Mouse (Mus musculus) left cerebral cortex, postnatal 10 days (tissue): Measurements from ENCODE around the gene Hist1h2ab. TPM values are rescaled to one million over a fixed set of nuclear protein-coding genes. Genes with fewer than 3 reads are reported as not detected.

Source experiments
- DNase-seq, 2 experiments: peaks; one replicate each; pipeline ENCODE4 v3.0.0; 2021 to 2022; ENCODE audit warnings: low spot score in 2 of 2, mixed read lengths in 1 of 2; ENCODE audit errors: extremely low spot score in 1 of 2
- intact Hi-C: fragments of 180-260 bp; cut with DNase I; formaldehyde crosslinking; loops from one replicate; pipeline ENCODE4 v1.15.1; 2025
- total RNA-seq, 2 experiments: library from RNA; stranded (reverse); gene quantifications; 2 replicates each; pipeline ENCODE4 v1.2.3; 2021

Gene Hist1h2ab
- total RNA-seq, 2 experiments from 2014 or later, result 43.9 to 44.2 TPM

- no peak for DNase-seq
- intact Hi-C loops, result no loop called here
Measured at GRCm38 (mm10) chr13:23747081-23747891, 3.6 kb upstream of the Hist1h2ab start.

GRCm38 (mm10) chr13:23747892-23748288, 3.0 kb upstream of the Hist1h2ab start:
- no peak for DNase-seq
- intact Hi-C loops, result no loop called here

GRCm38 (mm10) chr13:23749563-23750121, 1.3 kb upstream of the Hist1h2ab start:
- intact Hi-C loops, result loop anchor here (10.0 kb wide), 1 partner anchor 195 kb away; the partner anchor contains the start of genes Hist1h1d and Hist1h4f
- DNase-seq, result no peak

GRCm38 (mm10) chr13:23751478-23751956, 591 bp downstream of the Hist1h2ab start:
- intact Hi-C loops, result loop anchor here (10.0 kb wide), 1 partner anchor 197 kb away; the partner anchor contains the start of genes Hist1h1d and Hist1h4f
- no peak for DNase-seq

- intact Hi-C loops, result loop anchor here (10.0 kb wide), 1 partner anchor 197 kb away; the partner anchor contains the start of genes Hist1h1d and Hist1h4f
- peak; percentile 91 to 94 for DNase-seq
Measured at GRCm38 (mm10) chr13:23752067-23752741, 1.3 kb downstream of the Hist1h2ab start, which contains the start of gene Hist1h3b. Gene Hist1h3b, plus strand, starts transcription at chr13:23752267.

GRCm38 (mm10) chr13:23752742-23753172, 1.8 kb downstream of the Hist1h2ab start:
- intact Hi-C loops, result loop anchor here (10.0 kb wide), 1 partner anchor 198 kb away; the partner anchor contains the start of genes Hist1h1d and Hist1h4f
- no peak for DNase-seq

- no peak for DNase-seq
- intact Hi-C loops, result loop anchor here (10.0 kb wide), 1 partner anchor 199 kb away; the partner anchor contains the start of genes Hist1h1d and Hist1h4f
Measured at GRCm38 (mm10) chr13:23753314-23754078, 2.6 kb downstream of the Hist1h2ab start.

GRCm38 (mm10) chr13:23755000-23755399, 4.1 kb downstream of the Hist1h2ab start:
- intact Hi-C loops, result loop anchor here (10.0 kb wide), 1 partner anchor 200 kb away; the partner anchor contains the start of genes Hist1h1d and Hist1h4f
- DNase-seq, result no peak

GRCm38 (mm10) chr13:23756790-23757189, 5.9 kb downstream of the Hist1h2ab start, which contains the start of gene Hist1h4b:
Gene Hist1h4b, plus strand, starts transcription at chr13:23757013.
- intact Hi-C loops, result loop anchor here (10.0 kb wide), 1 partner anchor 202 kb away; the partner anchor contains the start of genes Hist1h1d and Hist1h4f

GRCm38 (mm10) chr13:23757211-23757773, 6.4 kb downstream of the Hist1h2ab start:
- DNase-seq, result no peak
- intact Hi-C loops, result loop anchor here (10.0 kb wide), 1 partner anchor 202 kb away; the partner anchor contains the start of genes Hist1h1d and Hist1h4f

More at GRCm38 (mm10) chr13:23756790-23757189, 5.9 kb downstream of the Hist1h2ab start, which contains the start of gene Hist1h4b:
- DNase-seq, result peak; percentile 87 to 94

- DNase-seq, result no peak
- intact Hi-C loops, result loop anchor here (10.0 kb wide), 1 partner anchor 203 kb away; the partner anchor contains the start of genes Hist1h1d and Hist1h4f
Measured at GRCm38 (mm10) chr13:23757921-23758320, 7.0 kb downstream of the Hist1h2ab start.

- no peak for DNase-seq
- intact Hi-C loops, result loop anchor here (10.0 kb wide), 1 partner anchor 205 kb away; the partner anchor contains the start of genes Hist1h1d and Hist1h4f
Measured at GRCm38 (mm10) chr13:23759251-23759771, 8.4 kb downstream of the Hist1h2ab start.

- intact Hi-C loops, result loop anchor here (10.0 kb wide), 1 partner anchor 205 kb away; the partner anchor contains the start of genes Hist1h1d and Hist1h4f
- DNase-seq, result no peak
Measured at GRCm38 (mm10) chr13:23759916-23760239, 9.0 kb downstream of the Hist1h2ab start.

GRCm38 (mm10) chr13:23760240-23760971, 9.5 kb downstream of the Hist1h2ab start:
- DNase-seq, result no peak

GRCm38 (mm10) chr13:23760972-23761864, 10.3 kb downstream of the Hist1h2ab start, which contains the start of gene Hist1h4a:
Gene Hist1h4a, minus strand, starts transcription at chr13:23761230.
- DNase-seq, result peak; percentile 99 to 100
- intact Hi-C loops, result no loop called here

More at GRCm38 (mm10) chr13:23760240-23760971, 9.5 kb downstream of the Hist1h2ab start:
- intact Hi-C loops, result no loop called here
